36 mouse cellular contexts compared by ENCODE assay signal in genomic region chr5:116042241-116042640, GRCm38 (mm10). TPM values are rescaled to one million over a fixed set of nuclear protein-coding genes. Genes with fewer than 3 reads are reported as not detected.
"Had no signal": no experiment of that assay in that cellular context is flagged by ENCODE, and none has a peak within 500 bp of the region (broad histone marks: within the 10 kb centered on the region; RNA-seq: fewer than 3 reads in every experiment).

No protein-coding gene starts in this region.

- H3K27me3 ChIP-seq: hindbrain, embryonic 15.5 days; limb, embryonic 15.5 days had no signal

- ATAC-seq: hindbrain, postnatal 0 days; intestine, embryonic 16.5 days; liver, embryonic 12.5 days had no signal

- H3K4me3 ChIP-seq: heart, adult 2 months; heart, embryonic 13.5 days; heart, embryonic 15.5 days; hindbrain, embryonic 13.5 days; hindbrain, embryonic 15.5 days; kidney, embryonic 15.5 days; limb, embryonic 13.5 days; limb, embryonic 15.5 days; liver, embryonic 12.5 days had no signal

- H3K36me3 ChIP-seq: heart, embryonic 13.5 days; heart, embryonic 15.5 days; hindbrain, embryonic 13.5 days; hindbrain, embryonic 15.5 days; kidney, embryonic 15.5 days; limb, embryonic 13.5 days; limb, embryonic 15.5 days; liver, embryonic 12.5 days had no signal

- H3K9me3 ChIP-seq: heart, embryonic 13.5 days; heart, embryonic 15.5 days; hindbrain, embryonic 13.5 days; hindbrain, embryonic 15.5 days; kidney, embryonic 15.5 days; limb, embryonic 13.5 days; limb, embryonic 15.5 days; liver, embryonic 12.5 days had no signal

- H3K4me2 ChIP-seq: heart, embryonic 11.5 days; heart, embryonic 13.5 days; heart, embryonic 15.5 days; hindbrain, embryonic 13.5 days; hindbrain, embryonic 15.5 days; kidney, embryonic 15.5 days; limb, embryonic 13.5 days; limb, embryonic 15.5 days; liver, embryonic 12.5 days had no signal

- H3K4me1 ChIP-seq: heart, embryonic 13.5 days; heart, embryonic 15.5 days; hindbrain, embryonic 13.5 days; hindbrain, embryonic 15.5 days; limb, embryonic 15.5 days; liver, embryonic 12.5 days had no signal

- H3K27ac ChIP-seq: heart, adult 2 months; heart, embryonic 13.5 days; heart, embryonic 15.5 days; hindbrain, embryonic 13.5 days; hindbrain, embryonic 15.5 days; hindbrain, postnatal 0 days; kidney, embryonic 15.5 days; kidney, postnatal 0 days; limb, embryonic 13.5 days; limb, embryonic 15.5 days; liver, embryonic 12.5 days had no signal

- DNase-seq: gastrocnemius, postnatal 25 days; heart, adult 11 months; heart, adult 2 months; heart, postnatal 14 days; heart, postnatal 36 days; kidney, adult 11 months; kidney, adult 9 months; layer of hippocampus, adult 9-11 months; layer of hippocampus, postnatal 36 days; left cerebral cortex, postnatal 4 days had no signal

- H3K9ac ChIP-seq: heart, embryonic 13.5 days; heart, embryonic 15.5 days; hindbrain, embryonic 13.5 days; hindbrain, embryonic 15.5 days; kidney, embryonic 15.5 days; limb, embryonic 13.5 days; limb, embryonic 15.5 days; liver, embryonic 12.5 days had no signal

RNA-seq across cellular contexts. Expression of gene Tmem233, which starts 40.8 kb away (rescaled TPM):
- total RNA-seq: heart, adult 2 months; heart, postnatal 14 days; heart, postnatal 36 days; hematopoietic stem cell, adult 5-6 weeks; hindbrain, postnatal 0 days; layer of hippocampus, adult 18-20 months; layer of hippocampus, adult 8-10 months; layer of hippocampus, postnatal 14 days; layer of hippocampus, postnatal 36 days; left cerebral cortex, adult 18-20 months; left cerebral cortex, postnatal 10 days; left cerebral cortex, postnatal 25 days; left cerebral cortex, postnatal 4 days; liver, adult 2 months had no signal
- polyA plus RNA-seq: gonadal fat pad, adult 2 months; heart, adult 2 months; heart, embryonic 11.5 days; heart, embryonic 15.5 days; heart, postnatal 0 days; hindbrain, embryonic 11.5 days; hindbrain, embryonic 13.5 days; hindbrain, embryonic 15.5 days; hindbrain, postnatal 0 days; intestine, embryonic 14.5 days; intestine, embryonic 16.5 days; kidney, embryonic 15.5 days; kidney, postnatal 0 days; large intestine, adult 2 months; limb, embryonic 11.5 days; limb, embryonic 13.5 days; liver, adult 2 months; liver, embryonic 12.5 days had no signal
